Mouse (Mus musculus): Measurements from ENCODE around the gene Skap2. TPM values are rescaled to one million over a fixed set of nuclear protein-coding genes. Genes with fewer than 3 reads are reported as not detected.

Skap2 gene
- polyA plus RNA-seq, 1 experiment from 2014 or later = 30.3 TPM

GRCm38 (mm10) chr6:51977638-51978037, 34.7 kb downstream of the Skap2 start:
- Histone ChIP-seq H3K4me1 (ENCODE audit: control insufficient read depth, insufficient read depth, low read depth, low read length) (no peaks in the 10 kb centered on the region), H3K27me3 (replicated peaks; ENCODE audit: control insufficient read depth, insufficient read depth, low read length) (no peaks in the 10 kb centered on the region), H3K4me3 (ENCODE audit: low read length) (no peak overlapping the region), H3K9me3 (ENCODE audit: control insufficient read depth, low read length) (no peaks in the 10 kb centered on the region), H3K36me3 (ENCODE audit: control insufficient read depth, insufficient read depth, low read length) (no peaks in the 10 kb centered on the region), H3K9ac (ENCODE audit: low read depth, low read length) (no peak overlapping the region), H3K27ac (ENCODE audit: low read depth, low read length) (no peak overlapping the region), H3K4me2 (ENCODE audit: low read length) (no peak overlapping the region)
- peak; percentile 63; the same call in 1 of the 2 replicates for ATAC-seq
- 42% methylated on average over 3 of the region's 3 CpGs for WGBS

GRCm38 (mm10) chr6:51975751-51976150, 36.6 kb downstream of the Skap2 start:
- 37% methylated on average over 4 of the region's 4 CpGs for whole genome bisulfite sequencing

GRCm38 (mm10) chr6:51958992-51959391, 53.4 kb downstream of the Skap2 start:
- H3K4me2 ChIP-seq (ENCODE audit: low read length) = no peak overlapping the region
- H3K9me3 ChIP-seq (ENCODE audit: control insufficient read depth, low read length) = no peaks in the 10 kb centered on the region
- H3K36me3 ChIP-seq (ENCODE audit: control insufficient read depth, insufficient read depth, low read length) = no peaks in the 10 kb centered on the region
- H3K9ac ChIP-seq (ENCODE audit: low read depth, low read length) = no peak overlapping the region
- no peak overlapping the region for H3K4me3 ChIP-seq (ENCODE audit: low read length)
- 62% methylated on average over 4 of the region's 4 CpGs for WGBS
- H3K27ac ChIP-seq (ENCODE audit: low read depth, low read length) = no peak overlapping the region
- no peak for ATAC-seq
- H3K4me1 ChIP-seq (ENCODE audit: control insufficient read depth, insufficient read depth, low read depth, low read length) = no peaks in the 10 kb centered on the region
- no peaks in the 10 kb centered on the region for H3K27me3 ChIP-seq (replicated peaks; ENCODE audit: control insufficient read depth, insufficient read depth, low read length)

More at GRCm38 (mm10) chr6:51975751-51976150, 36.6 kb downstream of the Skap2 start:
- no peaks in the 10 kb centered on the region for H3K9me3 ChIP-seq (ENCODE audit: control insufficient read depth, low read length)
- H3K4me1 ChIP-seq (ENCODE audit: control insufficient read depth, insufficient read depth, low read depth, low read length) = no peaks in the 10 kb centered on the region
- H3K4me2 ChIP-seq (ENCODE audit: low read length) = no peak overlapping the region
- no peak overlapping the region for H3K4me3 ChIP-seq (ENCODE audit: low read length)
- no peak overlapping the region for H3K9ac ChIP-seq (ENCODE audit: low read depth, low read length)
- no peaks in the 10 kb centered on the region for H3K36me3 ChIP-seq (ENCODE audit: control insufficient read depth, insufficient read depth, low read length)
- no peaks in the 10 kb centered on the region for H3K27me3 ChIP-seq (replicated peaks; ENCODE audit: control insufficient read depth, insufficient read depth, low read length)
- 0 out of 2 replicates have a peak, but pooled peaks have one; percentile 48 for ATAC-seq
- no peak overlapping the region for H3K27ac ChIP-seq (ENCODE audit: low read depth, low read length)

GRCm38 (mm10) chr6:51956048-51956792, 56.1 kb downstream of the Skap2 start:
- H3K27me3 ChIP-seq (replicated peaks; ENCODE audit: control insufficient read depth, insufficient read depth, low read length) = no peaks in the 10 kb centered on the region
- WGBS = 81% methylated on average over 4 of the region's 4 CpGs
- no peak overlapping the region for H3K4me3 ChIP-seq (ENCODE audit: low read length)
- no peaks in the 10 kb centered on the region for H3K4me1 ChIP-seq (ENCODE audit: control insufficient read depth, insufficient read depth, low read depth, low read length)
- no peak overlapping the region for H3K9ac ChIP-seq (ENCODE audit: low read depth, low read length)
- no peaks in the 10 kb centered on the region for H3K36me3 ChIP-seq (ENCODE audit: control insufficient read depth, insufficient read depth, low read length)
- no peak overlapping the region for H3K4me2 ChIP-seq (ENCODE audit: low read length)
- no peaks in the 10 kb centered on the region for H3K9me3 ChIP-seq (ENCODE audit: control insufficient read depth, low read length)
- H3K27ac ChIP-seq (ENCODE audit: low read depth, low read length) = no peak overlapping the region
- ATAC-seq = no peak

- Histone ChIP-seq H3K4me1 (ENCODE audit: control insufficient read depth, insufficient read depth, low read depth, low read length) (no peaks in the 10 kb centered on the region), H3K4me3 (ENCODE audit: low read length) (no peak overlapping the region)
- ATAC-seq = no peak
Measured at GRCm38 (mm10) chr6:51947661-51948060, 64.7 kb downstream of the Skap2 start.

GRCm38 (mm10) chr6:51944916-51945315, 67.4 kb downstream of the Skap2 start:
- Histone ChIP-seq H3K27me3 (replicated peaks; ENCODE audit: control insufficient read depth, insufficient read depth, low read length) (no peaks in the 10 kb centered on the region), H3K9me3 (ENCODE audit: control insufficient read depth, low read length) (no peaks in the 10 kb centered on the region), H3K9ac (ENCODE audit: low read depth, low read length) (no peak overlapping the region), H3K4me2 (ENCODE audit: low read length) (no peak overlapping the region), H3K4me3 (ENCODE audit: low read length) (no peak overlapping the region), H3K36me3 (ENCODE audit: control insufficient read depth, insufficient read depth, low read length) (no peaks in the 10 kb centered on the region), H3K4me1 (ENCODE audit: control insufficient read depth, insufficient read depth, low read depth, low read length) (no peaks in the 10 kb centered on the region), H3K27ac (ENCODE audit: low read depth, low read length) (no peak overlapping the region)
- 79% methylated on average over 2 of the region's 2 CpGs for WGBS
- no peak for ATAC-seq

More at GRCm38 (mm10) chr6:51947661-51948060, 64.7 kb downstream of the Skap2 start:
- Histone ChIP-seq H3K4me2 (ENCODE audit: low read length) (no peak overlapping the region), H3K36me3 (ENCODE audit: control insufficient read depth, insufficient read depth, low read length) (no peaks in the 10 kb centered on the region), H3K9ac (ENCODE audit: low read depth, low read length) (no peak overlapping the region), H3K27ac (ENCODE audit: low read depth, low read length) (no peak overlapping the region), H3K27me3 (replicated peaks; ENCODE audit: control insufficient read depth, insufficient read depth, low read length) (no peaks in the 10 kb centered on the region), H3K9me3 (ENCODE audit: control insufficient read depth, low read length) (0 out of 2 replicates have a peak, but pooled peaks cover 2% of the 10 kb centered on the region)

- 62% methylated on average over 4 of the region's 4 CpGs for WGBS
Measured at GRCm38 (mm10) chr6:51933998-51934397, 78.4 kb downstream of the Skap2 start.

GRCm38 (mm10) chr6:51933034-51933611, 79.2 kb downstream of the Skap2 start:
- H3K27me3 ChIP-seq (replicated peaks; ENCODE audit: control insufficient read depth, insufficient read depth, low read length) = no peaks in the 10 kb centered on the region
- no peak for ATAC-seq
- no peak overlapping the region for H3K27ac ChIP-seq (ENCODE audit: low read depth, low read length)
- no peak overlapping the region for H3K4me3 ChIP-seq (ENCODE audit: low read length)
- WGBS = 67% methylated on average over 3 of the region's 3 CpGs
- H3K4me2 ChIP-seq (ENCODE audit: low read length) = no peak overlapping the region
- no peaks in the 10 kb centered on the region for H3K36me3 ChIP-seq (ENCODE audit: control insufficient read depth, insufficient read depth, low read length)
- no peaks in the 10 kb centered on the region for H3K9me3 ChIP-seq (ENCODE audit: control insufficient read depth, low read length)
- H3K4me1 ChIP-seq (ENCODE audit: control insufficient read depth, insufficient read depth, low read depth, low read length) = no peaks in the 10 kb centered on the region; the same call in 1 of the 2 replicates
- H3K9ac ChIP-seq (ENCODE audit: low read depth, low read length) = no peak overlapping the region

More at GRCm38 (mm10) chr6:51933998-51934397, 78.4 kb downstream of the Skap2 start:
- Histone ChIP-seq H3K9me3 (ENCODE audit: control insufficient read depth, low read length) (no peaks in the 10 kb centered on the region), H3K4me2 (ENCODE audit: low read length) (no peak overlapping the region), H3K9ac (ENCODE audit: low read depth, low read length) (no peak overlapping the region), H3K4me1 (ENCODE audit: control insufficient read depth, insufficient read depth, low read depth, low read length) (no peaks in the 10 kb centered on the region; the same call in 1 of the 2 replicates), H3K4me3 (ENCODE audit: low read length) (no peak overlapping the region), H3K27me3 (replicated peaks; ENCODE audit: control insufficient read depth, insufficient read depth, low read length) (no peaks in the 10 kb centered on the region), H3K36me3 (ENCODE audit: control insufficient read depth, insufficient read depth, low read length) (no peaks in the 10 kb centered on the region), H3K27ac (ENCODE audit: low read depth, low read length) (no peak overlapping the region)
- ATAC-seq = no peak

- no peaks in the 10 kb centered on the region for H3K36me3 ChIP-seq (ENCODE audit: control insufficient read depth, insufficient read depth, low read length)
Measured at GRCm38 (mm10) chr6:51927101-51927500, 85.2 kb downstream of the Skap2 start.

More at GRCm38 (mm10) chr6:51927101-51927500, 85.2 kb downstream of the Skap2 start:
- Histone ChIP-seq H3K4me2 (ENCODE audit: low read length) (no peak overlapping the region), H3K4me3 (ENCODE audit: low read length) (no peak overlapping the region), H3K9me3 (ENCODE audit: control insufficient read depth, low read length) (no peaks in the 10 kb centered on the region), H3K27ac (ENCODE audit: low read depth, low read length) (no peak overlapping the region), H3K27me3 (replicated peaks; ENCODE audit: control insufficient read depth, insufficient read depth, low read length) (no peaks in the 10 kb centered on the region), H3K4me1 (ENCODE audit: control insufficient read depth, insufficient read depth, low read depth, low read length) (no peaks in the 10 kb centered on the region), H3K9ac (ENCODE audit: low read depth, low read length) (no peak overlapping the region)
- WGBS = 66% methylated on average over 3 of the region's 3 CpGs
- ATAC-seq = no peak

All from hindbrain, embryonic 16.5 days (tissue).